Mouse (Mus musculus) lung, postnatal 0 days (tissue): ENCODE measurements at regions not wholly inside any gene's neighbourhood (a gene's known extent, or its start where the extent isn't known, plus 50 kb on each side); places are given as distances from the start of the nearest gene placed in this dataset.
A peak's percentile ranks its signal among the peaks of the same experiment; 100 is the strongest.

Experiments used
- ATAC-seq: fragments of 200-750 bp; cut with Nextera tagmentation; 2 replicates; pipeline ENCODE4 v1.8.0; 2017; ENCODE audit warnings: moderate library complexity
- DNase-seq: peaks from one replicate; pipeline ENCODE4 v3.0.0-alpha.2; 2016; ENCODE audit warnings: low spot score
- H3K27ac ChIP-seq: fragments of 300-500 bp; sonication (generic); 2 replicates; pipeline ENCODE4 v1.5.1; 2014; ENCODE audit warnings: antibody characterized with exemption, mild to moderate bottlenecking, low read length, mixed read lengths
- H3K27me3 ChIP-seq: fragments of 300-500 bp; sonication (generic); replicated peaks from 2 replicates; pipeline ENCODE4 v1.6.1; 2014; ENCODE audit warnings: low read length, mixed read lengths; ENCODE audit not compliant: insufficient read depth
- H3K36me3 ChIP-seq: fragments of 300-500 bp; sonication (generic); 2 replicates; pipeline ENCODE4 v1.6.1; 2014; ENCODE audit warnings: low read length, mixed read lengths; ENCODE audit not compliant: insufficient read depth
- H3K4me1 ChIP-seq: fragments of 300-500 bp; sonication (generic); 2 replicates; pipeline ENCODE4 v1.6.1; 2014; ENCODE audit warnings: antibody characterized with exemption, low read depth, low read length, mixed read lengths; ENCODE audit not compliant: insufficient read depth
- H3K4me2 ChIP-seq: fragments of 300-500 bp; sonication (generic); replicated peaks from 2 replicates; pipeline ENCODE4 v1.6.1; 2014; ENCODE audit warnings: low read depth, mild to moderate bottlenecking, low read length, moderate library complexity, mixed read lengths
- H3K4me3 ChIP-seq: fragments of 300-500 bp; sonication (generic); 2 replicates; pipeline ENCODE4 v1.5.1; 2014; ENCODE audit warnings: low read depth, low read length
- H3K9ac ChIP-seq: fragments of 300-500 bp; sonication (generic); replicated peaks from 2 replicates; pipeline ENCODE4 v1.6.1; 2014; ENCODE audit warnings: low read depth, mild to moderate bottlenecking
- H3K9me3 ChIP-seq: fragments of 300-500 bp; sonication (generic); 2 replicates; pipeline ENCODE4 v1.6.1; 2016; ENCODE audit warnings: low read length, mixed read lengths
- CTCF ChIP-seq: IDR thresholded peaks from 2 replicates; pipeline ENCODE4 v1.5.1; 2016; ENCODE audit warnings: antibody characterized with exemption, mild to moderate bottlenecking
- EP300 ChIP-seq: IDR thresholded peaks from 2 replicates; pipeline ENCODE4 v1.6.1; 2016; ENCODE audit warnings: antibody characterized with exemption, mild to moderate bottlenecking, control low read depth
- WGBS: fragments of 180-500 bp; shearing (Covaris S2); extraction: QIAGEN DNeasy Blood & Tissue Kit; methylation state at CpG from one replicate; pipeline ENCODE4 v1.1.7; 2014; 5-methylcytosine and 5-hydroxymethylcytosine counted together

- WGBS, result 89% methylated on average over 4 of the region's 4 CpGs
- no peak for TF ChIP-seq EP300
- no peak for TF ChIP-seq CTCF
- Histone ChIP-seq H3K36me3 (no peaks in the 10 kb centered on the region), H3K4me2 (no peak overlapping the region), H3K27ac (no peak overlapping the region), H3K4me1 (no peaks in the 10 kb centered on the region), H3K4me3 (no peak overlapping the region), H3K27me3 (no peaks in the 10 kb centered on the region), H3K9ac (no peak overlapping the region), H3K9me3 (no peaks in the 10 kb centered on the region)
- DNase-seq, result no peak
- no peak for ATAC-seq
These were observed 646.7 kb upstream of the Intu start for GRCm38 (mm10) chr3:39884370-39884769.

DNA sequence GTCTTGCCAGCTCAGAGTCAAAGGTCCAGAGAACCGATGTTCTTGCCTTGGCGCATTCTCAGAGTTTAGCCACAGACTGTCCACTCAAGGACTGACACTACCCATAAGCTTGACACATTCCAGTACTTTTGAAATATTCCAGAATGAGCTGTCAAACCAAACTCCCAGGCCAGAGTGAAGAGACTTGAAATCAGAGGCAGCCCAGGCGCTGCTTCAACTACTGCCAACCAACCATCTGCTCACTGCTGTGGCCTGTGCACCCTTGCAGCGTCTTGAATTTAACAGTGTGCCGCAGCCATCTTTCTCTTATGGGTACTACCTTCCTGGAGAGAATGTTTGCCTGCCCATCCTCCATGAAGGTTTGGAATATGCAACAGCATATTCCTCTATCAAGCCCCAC, 642.7 kb upstream of the Intu start:
- Histone ChIP-seq H3K4me2 (no peak overlapping the region), H3K27me3 (no peaks in the 10 kb centered on the region), H3K4me3 (no peak overlapping the region), H3K36me3 (no peaks in the 10 kb centered on the region), H3K27ac (no peak overlapping the region), H3K9ac (no peak overlapping the region), H3K9me3 (no peaks in the 10 kb centered on the region), H3K4me1 (no peaks in the 10 kb centered on the region)
- WGBS, result 70% methylated on average over 5 of the region's 5 CpGs
- ATAC-seq, result peak; percentile 90
- peak; percentile 81 for DNase-seq
- 0 out of 2 replicates have a peak, but pooled peaks have one; percentile 24 for TF ChIP-seq EP300
- TF ChIP-seq CTCF, result no peak

GRCm38 (mm10) chr3:39889222-39889621, 641.9 kb upstream of the Intu start:
- ATAC-seq, result 0 out of 2 replicates have a peak, but pooled peaks have one; percentile 21
- H3K27ac ChIP-seq, result no peak overlapping the region
- WGBS, result 70% methylated on average over 2 of the region's 2 CpGs

GRCm38 (mm10) chr3:39898961-39899360, 632.1 kb upstream of the Intu start:
- Histone ChIP-seq H3K4me1 (no peaks in the 10 kb centered on the region), H3K4me3 (no peak overlapping the region), H3K4me2 (no peak overlapping the region), H3K27me3 (no peaks in the 10 kb centered on the region), H3K36me3 (no peaks in the 10 kb centered on the region), H3K9ac (no peak overlapping the region), H3K9me3 (no peaks in the 10 kb centered on the region), H3K27ac (no peak overlapping the region)
- 36% methylated on average over 5 of the region's 5 CpGs for WGBS
- peak; percentile 40 for TF ChIP-seq EP300
- no peak for TF ChIP-seq CTCF
- peak; percentile 35 for DNase-seq
- peak; percentile 38; the same call in 1 of the 2 replicates for ATAC-seq

More at GRCm38 (mm10) chr3:39889222-39889621, 641.9 kb upstream of the Intu start:
- H3K9me3 ChIP-seq, result no peaks in the 10 kb centered on the region
- no peak overlapping the region for H3K4me2 ChIP-seq
- peak; percentile 19 for DNase-seq
- no peak overlapping the region for H3K4me3 ChIP-seq
- no peaks in the 10 kb centered on the region for H3K27me3 ChIP-seq
- H3K36me3 ChIP-seq, result no peaks in the 10 kb centered on the region
- H3K4me1 ChIP-seq, result no peaks in the 10 kb centered on the region
- no peak overlapping the region for H3K9ac ChIP-seq
- no peak for TF ChIP-seq EP300
- no peak for TF ChIP-seq CTCF

DNA sequence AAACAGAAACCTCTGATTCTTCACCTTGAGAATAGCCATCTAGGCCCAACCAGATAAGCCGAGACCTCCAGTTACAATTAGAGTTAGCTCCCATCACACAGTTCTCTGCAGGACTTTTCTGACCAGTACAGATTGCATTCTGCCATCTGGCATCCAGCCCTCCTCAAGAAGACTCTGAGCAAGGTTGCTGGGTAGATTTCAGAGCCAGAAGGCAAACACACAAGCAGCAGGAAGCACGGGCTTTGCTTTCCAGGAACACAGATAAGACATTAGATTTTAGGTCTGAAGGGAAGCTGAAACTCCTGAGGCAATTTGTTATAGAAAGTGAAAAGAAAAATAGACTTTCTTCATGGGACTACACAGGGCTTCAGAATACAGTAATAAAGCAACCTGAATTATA, 630.9 kb upstream of the Intu start:
- no peaks in the 10 kb centered on the region for H3K4me1 ChIP-seq
- no peaks in the 10 kb centered on the region for H3K27me3 ChIP-seq
- H3K27ac ChIP-seq, result no peak overlapping the region
- ATAC-seq, result no peak
- WGBS, result 58% methylated on average over 2 of the region's 2 CpGs
- TF ChIP-seq CTCF (no peak), EP300 (no peak)
- H3K4me3 ChIP-seq, result no peak overlapping the region
- H3K9ac ChIP-seq, result no peak overlapping the region
- no peaks in the 10 kb centered on the region for H3K36me3 ChIP-seq
- DNase-seq, result no peak
- H3K9me3 ChIP-seq, result no peaks in the 10 kb centered on the region
- no peak overlapping the region for H3K4me2 ChIP-seq

- WGBS, result 43% methylated on average over 3 of the region's 3 CpGs
- Histone ChIP-seq H3K27me3 (no peaks in the 10 kb centered on the region), H3K9ac (no peak overlapping the region), H3K36me3 (no peaks in the 10 kb centered on the region), H3K9me3 (no peaks in the 10 kb centered on the region), H3K27ac (no peak overlapping the region), H3K4me3 (no peak overlapping the region), H3K4me2 (no peak overlapping the region), H3K4me1 (no peaks in the 10 kb centered on the region)
- TF ChIP-seq EP300 (no peak), CTCF (no peak)
- ATAC-seq, result no peak
- DNase-seq, result no peak
These were observed 626.7 kb upstream of the Intu start for GRCm38 (mm10) chr3:39904377-39904776.
